In the genomic region with DNA sequence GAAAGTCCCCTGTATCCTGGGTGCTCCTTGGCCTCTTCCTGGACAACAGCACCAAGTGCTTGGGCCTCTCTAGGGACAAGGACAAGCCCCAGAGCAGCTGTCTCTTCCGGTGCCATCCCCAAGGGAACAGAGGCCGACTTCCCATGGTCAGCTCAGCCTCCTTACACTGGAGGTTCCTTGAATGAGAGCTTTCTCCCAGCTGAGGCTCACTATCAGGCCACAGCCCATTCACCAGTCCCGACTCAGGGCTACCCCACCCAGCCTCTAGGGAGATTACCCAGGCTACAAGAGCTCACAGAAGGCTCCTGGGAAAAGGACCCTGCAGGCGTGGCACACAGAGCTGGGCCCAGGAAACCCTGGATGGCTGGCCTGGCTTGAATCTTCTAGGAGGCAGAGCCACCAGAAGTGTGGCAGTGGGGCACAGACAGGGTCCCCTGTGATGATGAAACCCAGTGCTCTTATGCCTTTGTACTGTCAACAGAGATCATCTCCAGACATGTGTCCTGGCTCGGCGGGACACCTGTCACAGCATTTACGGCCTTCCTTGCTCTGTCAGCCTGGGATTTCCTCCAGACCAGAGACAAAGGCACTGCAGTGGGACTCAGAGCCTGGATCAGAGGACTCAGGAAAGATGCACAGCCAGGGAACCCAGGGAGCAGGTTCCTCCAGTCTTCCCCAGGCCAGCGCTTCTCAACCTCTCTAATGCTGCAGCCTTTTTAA, we compare ENCODE assay signal across 10 mouse cellular contexts. TPM values are rescaled to one million over a fixed set of nuclear protein-coding genes. Genes with fewer than 3 reads are reported as not detected.
DNase-seq lines count a peak whose midpoint lies in the region; ATAC-seq lines count a peak whose summit lies in the region.
"Had no signal": no experiment of that assay in that cellular context is flagged by ENCODE, and none has a peak within 500 bp of the region (broad histone marks: within the 10 kb centered on the region; RNA-seq: fewer than 3 reads in every experiment).

No protein-coding gene starts in this region.

- 0 out of 2 replicates have a peak overlapping the region, but pooled peaks have one; percentile 65 for H3K27ac ChIP-seq in embryonic facial prominence, embryonic 15.5 days (replicated peaks)
- no peak overlapping the region for H3K27ac ChIP-seq in kidney, embryonic 14.5 days (ENCODE audit: low read depth, low read length)
- no peak overlapping the region for H3K27ac ChIP-seq in forebrain, embryonic 15.5 days (replicated peaks)
- no peak overlapping the region for H3K27ac ChIP-seq in forebrain, embryonic 16.5 days (ENCODE audit: low read length)

- H3K9me3 ChIP-seq in megakaryocyte, embryonic 14.5 days: no peaks in the 10 kb centered on the region
- no peaks in the 10 kb centered on the region for H3K9me3 ChIP-seq in embryonic facial prominence, embryonic 15.5 days (replicated peaks)
- H3K9me3 ChIP-seq in kidney, embryonic 14.5 days (ENCODE audit: control insufficient read depth, low read length): no peaks in the 10 kb centered on the region
- no peaks in the 10 kb centered on the region for H3K9me3 ChIP-seq in forebrain, embryonic 15.5 days
- no peaks in the 10 kb centered on the region for H3K9me3 ChIP-seq in forebrain, embryonic 16.5 days (ENCODE audit: control insufficient read depth, low read length)

- peaks cover 32% of the 10 kb centered on the region for H3K36me3 ChIP-seq in megakaryocyte, embryonic 14.5 days (replicated peaks; ENCODE audit: low read length)
- H3K36me3 ChIP-seq in embryonic facial prominence, embryonic 15.5 days: no peaks in the 10 kb centered on the region
- no peaks in the 10 kb centered on the region for H3K36me3 ChIP-seq in kidney, embryonic 14.5 days (ENCODE audit: control insufficient read depth, insufficient read depth, low read length)
- peaks cover 16% of the 10 kb centered on the region for H3K36me3 ChIP-seq in forebrain, embryonic 15.5 days
- peaks cover 5% of the 10 kb centered on the region; the same call in 1 of the 2 replicates for H3K36me3 ChIP-seq in forebrain, embryonic 16.5 days (ENCODE audit: control insufficient read depth, insufficient read depth)

- 65% methylated on average over 8 of the region's 8 CpGs for WGBS in embryonic facial prominence, embryonic 15.5 days
- WGBS in kidney, embryonic 14.5 days: 75% methylated on average over 8 of the region's 8 CpGs
- 72% methylated on average over 8 of the region's 8 CpGs for WGBS in forebrain, embryonic 15.5 days
- 75% methylated on average over 8 of the region's 8 CpGs for WGBS in forebrain, embryonic 16.5 days

- H3K27me3 ChIP-seq in megakaryocyte, embryonic 14.5 days (replicated peaks): no peaks in the 10 kb centered on the region
- H3K27me3 ChIP-seq in embryonic facial prominence, embryonic 15.5 days: no peaks in the 10 kb centered on the region
- no peaks in the 10 kb centered on the region for H3K27me3 ChIP-seq in kidney, embryonic 14.5 days (ENCODE audit: control insufficient read depth, insufficient read depth, low read length)
- no peaks in the 10 kb centered on the region for H3K27me3 ChIP-seq in forebrain, embryonic 15.5 days
- no peaks in the 10 kb centered on the region for H3K27me3 ChIP-seq in forebrain, embryonic 16.5 days (replicated peaks; ENCODE audit: control insufficient read depth, insufficient read depth, low read length)

- peaks cover 72% of the 10 kb centered on the region for H3K4me1 ChIP-seq in megakaryocyte, embryonic 14.5 days
- peaks cover 43% of the 10 kb centered on the region for H3K4me1 ChIP-seq in embryonic facial prominence, embryonic 15.5 days
- H3K4me1 ChIP-seq in kidney, embryonic 14.5 days (ENCODE audit: control insufficient read depth, insufficient read depth, low read length): peaks cover 25% of the 10 kb centered on the region
- peaks cover 16% of the 10 kb centered on the region for H3K4me1 ChIP-seq in forebrain, embryonic 15.5 days
- H3K4me1 ChIP-seq in forebrain, embryonic 16.5 days (replicated peaks; ENCODE audit: control insufficient read depth, insufficient read depth, low read length): peaks cover 16% of the 10 kb centered on the region

- no peak overlapping the region for H3K9ac ChIP-seq in embryonic facial prominence, embryonic 15.5 days
- peak overlapping the region; percentile 7; the same call in 1 of the 2 replicates for H3K9ac ChIP-seq in kidney, embryonic 14.5 days (ENCODE audit: low read depth, low read length)
- no peak overlapping the region for H3K9ac ChIP-seq in forebrain, embryonic 15.5 days (replicated peaks)
- H3K9ac ChIP-seq in forebrain, embryonic 16.5 days (replicated peaks; ENCODE audit: low read depth, low read length): no peak overlapping the region

- no peak overlapping the region for H3K4me2 ChIP-seq in embryonic facial prominence, embryonic 15.5 days (replicated peaks)
- no peak overlapping the region for H3K4me2 ChIP-seq in kidney, embryonic 14.5 days (replicated peaks; ENCODE audit: low read depth, low read length)
- no peak overlapping the region for H3K4me2 ChIP-seq in forebrain, embryonic 15.5 days (replicated peaks)
- H3K4me2 ChIP-seq in forebrain, embryonic 16.5 days (ENCODE audit: low read length): no peak overlapping the region

- DNase-seq in cerebellum, postnatal 10 days: no peak
- DNase-seq: cerebellum, postnatal 25 days; left cerebral cortex, postnatal 4 days had no signal

- no peak for ATAC-seq in megakaryocyte, adult 5-6 weeks (ENCODE audit: poor library complexity, severe bottlenecking)
- ATAC-seq in embryonic facial prominence, embryonic 15.5 days (ENCODE audit: insufficient number of reproducible peaks, low FRiP score, low TSS enrichment, low read depth): no peak
- no peak for ATAC-seq in kidney, embryonic 14.5 days (ENCODE audit: low FRiP score, low TSS enrichment)
- peak; percentile 58 for ATAC-seq in megakaryocyte-erythroid progenitor cell, adult 5-6 weeks (replicated peaks; ENCODE audit: low FRiP score, low TSS enrichment, poor library complexity, severe bottlenecking)
- ATAC-seq in forebrain, embryonic 15.5 days (replicated peaks): no peak
- no peak for ATAC-seq in forebrain, embryonic 16.5 days

- peak overlapping the region; percentile 93 for H3K4me3 ChIP-seq in megakaryocyte, embryonic 14.5 days (replicated peaks)
- H3K4me3 ChIP-seq in embryonic facial prominence, embryonic 15.5 days (replicated peaks): no peak overlapping the region
- no peak overlapping the region for H3K4me3 ChIP-seq in kidney, embryonic 14.5 days (ENCODE audit: low read length)
- H3K4me3 ChIP-seq in forebrain, embryonic 15.5 days: no peak overlapping the region
- H3K4me3 ChIP-seq in forebrain, embryonic 16.5 days (replicated peaks; ENCODE audit: low read length): no peak overlapping the region

RNA-seq across cellular contexts. Expression of a gene that starts 9.4 kb away (rescaled TPM):
- polyA plus RNA-seq in megakaryocyte, embryonic 14.5 days (2012; ENCODE audit: insufficient read depth, low replicate concordance): 54.8 and 104 TPM in 2 replicates
- total RNA-seq in megakaryocyte, adult 5-6 weeks (2015): 9.5 and 11.8 TPM in 2 replicates
- 7.5 and 8.3 TPM in 2 replicates for total RNA-seq in megakaryocyte, adult 5-6 weeks (2017)
- 7.8 and 9.0 TPM in 2 replicates for polyA plus RNA-seq in embryonic facial prominence, embryonic 15.5 days (2015; fragmentation: Nextera tagmentation; extraction: Ambion mirVana)
- polyA plus RNA-seq in kidney, embryonic 14.5 days (2014; fragmentation: Nextera tagmentation; extraction: Ambion mirVana): 6.7 and 9.1 TPM in 2 replicates
- 6.9 and 8.4 TPM in 2 replicates for total RNA-seq in megakaryocyte-erythroid progenitor cell, adult 5-6 weeks (2014; fragmentation: Nextera tagmentation)
- 3.3 and 3.8 TPM in 2 replicates for total RNA-seq in megakaryocyte-erythroid progenitor cell, adult 5-6 weeks (2017)
- polyA plus RNA-seq in forebrain, embryonic 15.5 days (2015; fragmentation: Nextera tagmentation; extraction: Ambion mirVana): 16.0 and 16.9 TPM in 2 replicates
- 15.2 and 19.0 TPM in 2 replicates for polyA plus RNA-seq in forebrain, embryonic 16.5 days (2015; fragmentation: Nextera tagmentation; extraction: Ambion mirVana)

RNA-seq across cellular contexts. Expression of a gene that starts 39.7 kb away (rescaled TPM):
- polyA plus RNA-seq in megakaryocyte, embryonic 14.5 days (2012; ENCODE audit: insufficient read depth, low replicate concordance): 58.4 and 156 TPM in 2 replicates
- 160 and 176 TPM in 2 replicates for total RNA-seq in megakaryocyte, adult 5-6 weeks (2015)
- total RNA-seq in megakaryocyte, adult 5-6 weeks (2017): 191 and 197 TPM in 2 replicates
- 421 and 433 TPM in 2 replicates for polyA plus RNA-seq in embryonic facial prominence, embryonic 15.5 days (2015; fragmentation: Nextera tagmentation; extraction: Ambion mirVana)
- polyA plus RNA-seq in kidney, embryonic 14.5 days (2014; fragmentation: Nextera tagmentation; extraction: Ambion mirVana): 463 and 491 TPM in 2 replicates
- total RNA-seq in megakaryocyte-erythroid progenitor cell, adult 5-6 weeks (2014; fragmentation: Nextera tagmentation): 253 and 273 TPM in 2 replicates
- 220 and 233 TPM in 2 replicates for total RNA-seq in megakaryocyte-erythroid progenitor cell, adult 5-6 weeks (2017)
- polyA plus RNA-seq in forebrain, embryonic 15.5 days (2015; fragmentation: Nextera tagmentation; extraction: Ambion mirVana): 405 and 408 TPM in 2 replicates
- 405 and 411 TPM in 2 replicates for polyA plus RNA-seq in forebrain, embryonic 16.5 days (2015; fragmentation: Nextera tagmentation; extraction: Ambion mirVana)
